28 mouse cellular contexts compared by ENCODE assay signal in genomic region chr5:105783848-105784247, GRCm38 (mm10).
"Had no signal": no experiment of that assay in that cellular context is flagged by ENCODE, and none has a peak within 500 bp of the region (broad histone marks: within the 10 kb centered on the region; RNA-seq: fewer than 3 reads in every experiment).

No protein-coding gene starts in this region.

- H3K36me3 ChIP-seq: embryonic facial prominence, embryonic 12.5 days; embryonic facial prominence, embryonic 13.5 days; embryonic facial prominence, embryonic 15.5 days; forebrain, embryonic 10.5 days; forebrain, embryonic 12.5 days; forebrain, embryonic 15.5 days; heart, embryonic 10.5 days had no signal

- H3K4me3 ChIP-seq: embryonic facial prominence, embryonic 10.5 days; embryonic facial prominence, embryonic 12.5 days; embryonic facial prominence, embryonic 13.5 days; embryonic facial prominence, embryonic 15.5 days; erythroblast, embryonic 14.5 days; forebrain, embryonic 10.5 days; forebrain, embryonic 12.5 days; forebrain, embryonic 13.5 days; forebrain, embryonic 15.5 days; gastrocnemius, adult 2 months; heart, adult 2 months; heart, embryonic 10.5 days had no signal

- ATAC-seq: forebrain, embryonic 13.5 days; forebrain, embryonic 14.5 days; forebrain, embryonic 15.5 days; forebrain, embryonic 16.5 days; forebrain, postnatal 0 days had no signal

- H3K9me3 ChIP-seq: embryonic facial prominence, embryonic 10.5 days; embryonic facial prominence, embryonic 12.5 days; embryonic facial prominence, embryonic 13.5 days; embryonic facial prominence, embryonic 15.5 days; forebrain, embryonic 10.5 days; forebrain, embryonic 12.5 days; forebrain, embryonic 13.5 days; forebrain, embryonic 15.5 days; heart, embryonic 10.5 days had no signal

- H3K9ac ChIP-seq: embryonic facial prominence, embryonic 12.5 days; embryonic facial prominence, embryonic 13.5 days; embryonic facial prominence, embryonic 15.5 days; forebrain, embryonic 12.5 days; forebrain, embryonic 13.5 days; forebrain, embryonic 15.5 days; forebrain, postnatal 0 days had no signal

- H3K4me2 ChIP-seq: embryonic facial prominence, embryonic 12.5 days; embryonic facial prominence, embryonic 13.5 days; embryonic facial prominence, embryonic 15.5 days; forebrain, embryonic 12.5 days; forebrain, embryonic 13.5 days; forebrain, embryonic 15.5 days had no signal

- DNase-seq: cerebellum, adult 9-10 months; cerebellum, adult 9-11 months; cerebellum, postnatal 10 days; cerebellum, postnatal 14 days; cerebellum, postnatal 25 days; cerebellum, postnatal 36 days; embryo, embryonic 11 days; forebrain, postnatal 0 days; gastrocnemius, adult 2 months; gastrocnemius, postnatal 10 days; gastrocnemius, postnatal 14 days; gastrocnemius, postnatal 25 days; gastrocnemius, postnatal 36 days; heart, adult 11 months; heart, adult 18-20 months; heart, adult 2 months had no signal

- H3K27ac ChIP-seq: embryonic facial prominence, embryonic 10.5 days; embryonic facial prominence, embryonic 12.5 days; embryonic facial prominence, embryonic 13.5 days; embryonic facial prominence, embryonic 15.5 days; forebrain, embryonic 10.5 days; forebrain, embryonic 12.5 days; forebrain, embryonic 13.5 days; forebrain, embryonic 15.5 days; gastrocnemius, adult 2 months; heart, adult 2 months; heart, embryonic 10.5 days had no signal

- H3K27me3 ChIP-seq: embryonic facial prominence, embryonic 12.5 days; embryonic facial prominence, embryonic 13.5 days; embryonic facial prominence, embryonic 15.5 days; forebrain, embryonic 12.5 days; forebrain, embryonic 13.5 days; forebrain, embryonic 15.5 days had no signal
